Mouse (Mus musculus) midbrain, postnatal 0 days (tissue): Measurements from ENCODE around the gene Chrna10. TPM values are rescaled to one million over a fixed set of nuclear protein-coding genes. Genes with fewer than 3 reads are reported as not detected.

Experiments
- ATAC-seq: fragments of 200-750 bp; cut with Nextera tagmentation; 2 replicates; pipeline ENCODE4 v1.8.0; 2017; ENCODE audit warnings: moderate number of reproducible peaks, mild to moderate bottlenecking, moderate TSS enrichment, moderate library complexity; ENCODE audit not compliant: low FRiP score
- DNase-seq: peaks from one replicate; pipeline ENCODE4 v3.0.0-alpha.2; 2015; ENCODE audit warnings: low spot score
- H3K27ac ChIP-seq: fragments of 300-500 bp; sonication (generic); 2 replicates; pipeline ENCODE4 v1.5.1; 2014; ENCODE audit warnings: low read depth, mild to moderate bottlenecking, low read length, mixed read lengths
- H3K27me3 ChIP-seq: fragments of 300-500 bp; sonication (generic); 2 replicates; pipeline ENCODE4 v1.6.1; 2014; ENCODE audit warnings: low read length, control low read depth, mixed read lengths; ENCODE audit not compliant: insufficient read depth
- H3K36me3 ChIP-seq: fragments of 300-500 bp; sonication (generic); 2 replicates; pipeline ENCODE4 v1.6.1; 2014; ENCODE audit warnings: low read length, control low read depth, mixed read lengths; ENCODE audit not compliant: insufficient read depth
- H3K4me1 ChIP-seq: fragments of 300-500 bp; sonication (generic); 2 replicates; pipeline ENCODE4 v1.6.1; 2014; ENCODE audit warnings: mild to moderate bottlenecking, control low read depth, antibody characterized with exemption, low read length, mixed read lengths; ENCODE audit not compliant: insufficient read depth
- H3K4me2 ChIP-seq: fragments of 300-500 bp; sonication (generic); 2 replicates; pipeline ENCODE4 v1.6.1; 2014; ENCODE audit warnings: low read depth, mild to moderate bottlenecking, low read length, mixed read lengths; ENCODE audit not compliant: poor library complexity, severe bottlenecking
- H3K4me3 ChIP-seq: fragments of 300-500 bp; sonication (generic); 2 replicates; pipeline ENCODE4 v1.5.1; 2014; ENCODE audit warnings: low read depth, mild to moderate bottlenecking, low read length, moderate library complexity
- H3K9ac ChIP-seq: fragments of 300-500 bp; sonication (generic); replicated peaks from 2 replicates; pipeline ENCODE4 v1.6.1; 2014; ENCODE audit warnings: mild to moderate bottlenecking, low read length, moderate library complexity, mixed read lengths; ENCODE audit not compliant: poor library complexity, severe bottlenecking
- H3K9me3 ChIP-seq: fragments of 300-500 bp; sonication (generic); 2 replicates; pipeline ENCODE4 v1.6.1; 2016; ENCODE audit warnings: low read length, control low read depth
- CTCF ChIP-seq: IDR thresholded peaks from 2 replicates; pipeline ENCODE4 v1.5.1; 2016; ENCODE audit warnings: antibody characterized with exemption, mild to moderate bottlenecking
- WGBS: fragments of 180-500 bp; shearing (Covaris S2); extraction: QIAGEN DNeasy Blood & Tissue Kit; methylation state at CpG from one replicate; pipeline ENCODE4 v1.1.7; 2014; 5-methylcytosine and 5-hydroxymethylcytosine counted together
- polyA plus RNA-seq: library from polyadenylated mRNA; unstranded; fragments of >200 nt; fragmentation: Nextera tagmentation; extraction: Ambion mirVana; gene quantifications from 2 replicates; pipeline ENCODE4 v1.2.1, GENCODE M21; 2015
- total RNA-seq: library from RNA; depleted of rRNA; stranded (reverse); fragments of >200 nt; gene quantifications from 2 replicates; pipeline ENCODE4 v1.2.3, GENCODE M21; 2014; rRNA removed

Gene Chrna10
- total and polyA plus RNA-seq, 2 experiments from 2014 or later: 0.05 TPM; not detected in 1

DNA sequence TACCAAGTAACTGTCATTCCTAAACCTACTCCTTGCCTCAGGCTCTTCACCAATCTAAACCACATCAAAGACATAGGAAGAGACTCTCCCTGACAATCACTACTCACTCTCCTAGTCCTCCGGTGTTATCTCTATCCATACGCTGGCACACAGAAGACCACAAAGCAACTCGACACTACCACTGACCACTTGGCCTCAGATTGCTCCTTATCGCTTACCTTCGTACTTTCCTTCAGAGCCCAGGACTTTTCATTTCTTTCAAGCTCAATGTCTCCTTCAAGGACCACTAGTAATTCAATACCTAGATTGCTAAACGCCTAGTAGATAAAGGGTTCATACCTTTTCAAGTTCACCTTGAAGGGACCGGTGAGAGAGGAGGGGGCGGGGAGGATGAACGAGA, 52.7 kb downstream of the Chrna10 start:
- no peak overlapping the region for H3K9ac ChIP-seq
- H3K4me3 ChIP-seq: peak overlapping the region; percentile 64
- WGBS: 92% methylated on average over 9 of the region's 9 CpGs

DNA sequence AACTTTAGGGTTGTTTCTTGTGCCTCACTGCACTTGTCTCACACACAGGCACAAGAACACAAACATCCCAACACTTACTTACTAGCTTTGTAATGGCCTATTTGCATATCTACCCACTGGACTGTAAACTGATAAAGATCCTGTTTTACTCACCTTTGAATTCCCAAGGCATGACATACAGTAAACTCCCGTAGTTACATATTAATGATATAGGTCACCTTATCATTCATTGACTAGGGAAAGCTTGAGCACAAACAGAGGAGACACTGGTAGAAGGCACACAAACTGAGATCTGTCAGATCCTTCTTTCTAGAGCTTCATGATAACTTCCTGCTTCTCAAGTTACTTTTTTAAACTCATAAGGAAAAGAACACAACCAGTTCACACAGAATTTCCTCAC, 54.4 kb downstream of the Chrna10 start:
- TF ChIP-seq CTCF: no peak
- no peaks in the 10 kb centered on the region for H3K9me3 ChIP-seq
- H3K36me3 ChIP-seq: peaks cover 4% of the 10 kb centered on the region; the same call in 1 of the 2 replicates
- no peak overlapping the region for H3K27ac ChIP-seq
- H3K4me2 ChIP-seq: no peak overlapping the region
- no peak overlapping the region for H3K4me3 ChIP-seq
- DNase-seq (no peak), ATAC-seq (no peak)
- peaks cover 8% of the 10 kb centered on the region; the same call in 1 of the 2 replicates for H3K4me1 ChIP-seq
- 92% methylated on average over 1 of the region's 1 CpGs for WGBS
- no peaks in the 10 kb centered on the region for H3K27me3 ChIP-seq
- H3K9ac ChIP-seq: no peak overlapping the region

More for the DNA sequence above, 52.7 kb downstream of the Chrna10 start:
- H3K27ac ChIP-seq: no peak overlapping the region
- ATAC-seq: no peak
- no peaks in the 10 kb centered on the region for H3K27me3 ChIP-seq
- H3K9me3 ChIP-seq: no peaks in the 10 kb centered on the region
- H3K36me3 ChIP-seq: no peaks in the 10 kb centered on the region
- peaks cover 8% of the 10 kb centered on the region; the same call in 1 of the 2 replicates for H3K4me1 ChIP-seq
- H3K4me2 ChIP-seq: peak overlapping the region; percentile 63
- no peak for TF ChIP-seq CTCF
- no peak for DNase-seq

DNA sequence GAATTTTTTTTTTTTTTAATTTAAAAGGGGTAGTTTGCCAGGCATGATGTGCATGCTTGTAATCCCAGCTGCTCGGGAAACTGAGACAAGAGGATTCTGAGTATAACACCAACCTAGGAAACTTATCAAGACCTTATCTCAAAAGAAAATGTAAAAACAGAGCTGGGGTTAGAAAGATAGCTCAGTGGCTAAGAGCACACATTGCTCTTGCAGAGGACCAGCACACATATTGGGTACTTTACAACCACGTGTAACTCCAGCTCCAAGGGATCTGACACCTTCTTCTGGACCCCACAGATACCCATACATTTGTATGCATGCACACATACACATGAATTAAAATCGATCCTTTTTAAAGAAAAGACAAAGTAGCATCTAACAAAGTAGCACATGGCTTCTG, 55.3 kb downstream of the Chrna10 start:
- peaks cover 8% of the 10 kb centered on the region; the same call in 1 of the 2 replicates for H3K4me1 ChIP-seq
- H3K36me3 ChIP-seq: peaks cover 4% of the 10 kb centered on the region; the same call in 1 of the 2 replicates
- H3K4me2 ChIP-seq: no peak overlapping the region
- H3K9ac ChIP-seq: no peak overlapping the region
- H3K27ac ChIP-seq: no peak overlapping the region
- H3K4me3 ChIP-seq: no peak overlapping the region
- no peaks in the 10 kb centered on the region for H3K27me3 ChIP-seq
- DNase-seq: no peak
- TF ChIP-seq CTCF: no peak
- no peak for ATAC-seq
- H3K9me3 ChIP-seq: no peaks in the 10 kb centered on the region
- WGBS: 95% methylated on average over 3 of the region's 3 CpGs

Other genes with a start within 250 kb of the Chrna10 start
- 4.9 and 11.5 TPM in 2 replicates for gene Folr1, start 246.0 kb downstream of the Chrna10 start, total RNA-seq
- gene Folr1, start 246.0 kb downstream of the Chrna10 start, polyA plus RNA-seq: 3.9 and 4.3 TPM in 2 replicates
- gene Lamtor1, start 210.9 kb downstream of the Chrna10 start, total RNA-seq: 114 and 127 TPM in 2 replicates
- gene Lamtor1, start 210.9 kb downstream of the Chrna10 start, polyA plus RNA-seq: 159 and 180 TPM in 2 replicates
- gene Tomt, start 210.5 kb downstream of the Chrna10 start, total RNA-seq: 0.38 TPM in 1 of 2 replicates, not detected in the other
- 0.23 and 0.32 TPM in 2 replicates for gene Tomt, start 210.5 kb downstream of the Chrna10 start, polyA plus RNA-seq
- 3.7 and 6.9 TPM in 2 replicates for gene Lrrc51, start 182.9 kb downstream of the Chrna10 start, total RNA-seq
- 7.0 TPM in 2 replicates for gene Lrrc51, start 182.9 kb downstream of the Chrna10 start, polyA plus RNA-seq
- 64.4 and 74.0 TPM in 2 replicates for gene Numa1, start 182.7 kb downstream of the Chrna10 start, total RNA-seq
- gene Numa1, start 182.7 kb downstream of the Chrna10 start, polyA plus RNA-seq: 17.9 and 20.6 TPM in 2 replicates
- 7.7 and 12.9 TPM in 2 replicates for gene Il18bp, start 98.1 kb downstream of the Chrna10 start, total RNA-seq
- 3.1 and 4.2 TPM in 2 replicates for gene Il18bp, start 98.1 kb downstream of the Chrna10 start, polyA plus RNA-seq
- gene Rnf121, start 51.4 kb downstream of the Chrna10 start, total RNA-seq: 31.3 and 40.7 TPM in 2 replicates
- 22.0 and 23.4 TPM in 2 replicates for gene Rnf121, start 51.4 kb downstream of the Chrna10 start, polyA plus RNA-seq
- gene Xndc1, start 51.3 kb downstream of the Chrna10 start, total RNA-seq: 17.3 and 18.0 TPM in 2 replicates
- 14.6 and 15.5 TPM in 2 replicates for gene Xndc1, start 51.3 kb downstream of the Chrna10 start, polyA plus RNA-seq
- 2.1 and 2.2 TPM in 2 replicates for gene Xntrpc, start 51.1 kb downstream of the Chrna10 start, total RNA-seq
- 0.22 and 0.60 TPM in 2 replicates for gene Xntrpc, start 51.1 kb downstream of the Chrna10 start, polyA plus RNA-seq
- gene Trpc2, start 33.7 kb downstream of the Chrna10 start, total RNA-seq: 0.24 TPM in 1 of 2 replicates, not detected in the other
- gene Trpc2, start 33.7 kb downstream of the Chrna10 start, polyA plus RNA-seq: 0.43 TPM in 1 of 2 replicates, not detected in the other
- gene Art1, start 15.1 kb downstream of the Chrna10 start, total RNA-seq: 0.33 TPM in 1 of 2 replicates, not detected in the other
- 0.18 and 0.22 TPM in 2 replicates for gene Art1, start 15.1 kb downstream of the Chrna10 start, polyA plus RNA-seq
- gene Art5, start 7.3 kb downstream of the Chrna10 start, total RNA-seq: 0.49 TPM in 1 of 2 replicates, not detected in the other
- 0.18 and 0.23 TPM in 2 replicates for gene Art5, start 7.3 kb downstream of the Chrna10 start, polyA plus RNA-seq
- 36.3 and 39.5 TPM in 2 replicates for gene Nup98, start 93.3 kb upstream of the Chrna10 start, total RNA-seq
- 10.0 and 10.2 TPM in 2 replicates for gene Nup98, start 93.3 kb upstream of the Chrna10 start, polyA plus RNA-seq
- gene Pgap2, start 93.4 kb upstream of the Chrna10 start, total RNA-seq: 56.6 TPM in 2 replicates
- gene Pgap2, start 93.4 kb upstream of the Chrna10 start, polyA plus RNA-seq: 51.7 and 54.9 TPM in 2 replicates
- 11.0 and 11.3 TPM in 2 replicates for gene Rhog, start 139.2 kb upstream of the Chrna10 start, total RNA-seq
- 15.8 and 17.2 TPM in 2 replicates for gene Rhog, start 139.2 kb upstream of the Chrna10 start, polyA plus RNA-seq
- gene Stim1, start 151.0 kb upstream of the Chrna10 start, total RNA-seq: 26.6 and 30.7 TPM in 2 replicates
- 15.4 and 17.1 TPM in 2 replicates for gene Stim1, start 151.0 kb upstream of the Chrna10 start, polyA plus RNA-seq